Mouse (Mus musculus) G1E (cell line): ENCODE results near the gene Gm6583.
"Not testable (repeated sequence)": the region's sequence is repeated elsewhere in the genome, so short reads cannot be mapped to it uniquely, and the experiment has no call there.

ENCODE experiments used
- CTCF ChIP-seq: IDR thresholded peaks from 2 replicates; pipeline ENCODE4 v1.5.1; 2012; ENCODE audit warnings: low read depth, low read length, inconsistent platforms, mixed read lengths
- GATA1 ChIP-seq: IDR thresholded peaks from 2 replicates; pipeline ENCODE4 v1.6.1; 2012; ENCODE audit warnings: borderline replicate concordance, low read length, inconsistent platforms, mixed read lengths
- GATA2 ChIP-seq: IDR thresholded peaks from 2 replicates; pipeline ENCODE4 v1.6.1; 2012; ENCODE audit warnings: low read depth, low read length, inconsistent platforms, borderline replicate concordance
- POLR2AphosphoS5 ChIP-seq: IDR thresholded peaks from 2 replicates; pipeline ENCODE4 v1.6.1; 2012; ENCODE audit warnings: low read depth, low read length, inconsistent platforms; ENCODE audit not compliant: insufficient replicate concordance
- TAL1 ChIP-seq: conservative IDR thresholded peaks from 2 replicates; pipeline ENCODE4 v1.6.1; 2012; ENCODE audit warnings: low read depth, low read length, inconsistent platforms, mixed read lengths

- TF ChIP-seq GATA1, CTCF, TAL1, POLR2AphosphoS5, GATA2: not testable (repeated sequence)
These were observed 36.5 kb downstream of the Gm6583 start for GRCm38 (mm10) chr5:112319343-112319742.
